8 mouse cellular contexts compared by ENCODE assay signal in genomic region chr7:97081242-97081958, GRCm38 (mm10). TPM values are rescaled to one million over a fixed set of nuclear protein-coding genes. Genes with fewer than 3 reads are reported as not detected.
A peak's percentile ranks its signal among the peaks of the same experiment; 100 is the strongest.
DNase-seq lines count a peak whose midpoint lies in the region; ATAC-seq and TF ChIP-seq lines count a peak whose summit lies in the region.

Gene Gab2 (plus strand): TSS chr7:97081586.

- H3K9ac ChIP-seq in embryonic facial prominence, embryonic 15.5 days: peak within 1 kb of the TSS; percentile 76
- H3K9ac ChIP-seq in liver, adult 2 months (ENCODE audit: low read depth, low read length): peak within 1 kb of the TSS; percentile 90

- H3K4me2 ChIP-seq in embryonic facial prominence, embryonic 15.5 days (replicated peaks): peak within 1 kb of the TSS; percentile 89

- ATAC-seq in embryonic facial prominence, embryonic 15.5 days (ENCODE audit: insufficient number of reproducible peaks, low FRiP score, low TSS enrichment, low read depth): peak; percentile 84
- peak; percentile 11; the same call in 1 of the 2 replicates for ATAC-seq in monocyte, adult 5-6 weeks (replicated peaks; ENCODE audit: insufficient number of reproducible peaks, low FRiP score, low TSS enrichment, poor library complexity, severe bottlenecking)

- no peaks in the 10 kb centered on the region; the same call in 1 of the 2 replicates for H3K4me1 ChIP-seq in bone marrow, adult 2 months (ENCODE audit: control insufficient read depth, insufficient read depth, low read length)
- H3K4me1 ChIP-seq in embryonic facial prominence, embryonic 15.5 days: peaks cover 18% of the 10 kb centered on the region
- peaks cover 10% of the 10 kb centered on the region; the same call in 1 of the 2 replicates for H3K4me1 ChIP-seq in liver, adult 2 months (ENCODE audit: control insufficient read depth, insufficient read depth, low read length)

- no peaks in the 10 kb centered on the region for H3K79me2 ChIP-seq in liver, adult 2 months (ENCODE audit: control insufficient read depth, insufficient read depth, low read length)

- peak; percentile 82 for DNase-seq in 416B (ENCODE audit: low read depth)
- peak; percentile 57 for DNase-seq in heart, adult 8-10 months (ENCODE audit: low spot score)
- peak; percentile 82 for DNase-seq in kidney, adult 9 months
- no peak for DNase-seq in liver, adult 2 months (ENCODE audit: extremely low read depth, low read depth, low spot score)
- peak; percentile 64 to 84 for DNase-seq in spleen, postnatal 4 days (ENCODE audit: low spot score in 2 of 2)

- 1% methylated on average over 79 of the region's 83 CpGs for WGBS in bone marrow, adult 2 months
- WGBS in embryonic facial prominence, embryonic 15.5 days: 0% methylated on average over 53 of the region's 83 CpGs
- WGBS in liver, adult 2 months: 2% methylated on average over 61 of the region's 83 CpGs

- peak; percentile 30; the same call in 1 of the 2 replicates for TF ChIP-seq POLR2A in bone marrow, adult 2 months (IDR thresholded peaks at IDR 0.05; ENCODE audit: borderline replicate concordance, control insufficient read depth, low read depth, low read length)
- no peak for TF ChIP-seq POLR2A in liver, adult 2 months (IDR thresholded peaks at IDR 0.05; ENCODE audit: extremely low read depth, insufficient read depth, low read length)

- H3K4me3 ChIP-seq in bone marrow, adult 2 months (replicated peaks; ENCODE audit: control insufficient read depth, low read depth, low read length): peak within 1 kb of the TSS; percentile 78
- peak within 1 kb of the TSS; percentile 86 for H3K4me3 ChIP-seq in embryonic facial prominence, embryonic 15.5 days (replicated peaks)
- H3K4me3 ChIP-seq in liver, adult 2 months (ENCODE audit: insufficient read depth, low read depth, low read length): peak within 1 kb of the TSS; percentile 70

- H3K27ac ChIP-seq in bone marrow, adult 2 months (ENCODE audit: control insufficient read depth, insufficient read depth, low read depth, low read length, poor library complexity): peak within 1 kb of the TSS; percentile 92
- H3K27ac ChIP-seq in embryonic facial prominence, embryonic 15.5 days (replicated peaks): peak within 1 kb of the TSS; percentile 84
- H3K27ac ChIP-seq in liver, adult 2 months (replicated peaks; ENCODE audit: insufficient read depth, low read depth, low read length): peak within 1 kb of the TSS; percentile 73

- no peaks in the 10 kb centered on the region for H3K27me3 ChIP-seq in embryonic facial prominence, embryonic 15.5 days
- H3K27me3 ChIP-seq in liver, adult 2 months (ENCODE audit: control insufficient read depth, insufficient read depth, low read length): no peaks in the 10 kb centered on the region; the same call in 1 of the 2 replicates

- no peaks in the 10 kb centered on the region for H3K36me3 ChIP-seq in embryonic facial prominence, embryonic 15.5 days
- no peaks in the 10 kb centered on the region for H3K36me3 ChIP-seq in liver, adult 2 months (ENCODE audit: control insufficient read depth, insufficient read depth, low read length)

- no peaks in the 10 kb centered on the region for H3K9me3 ChIP-seq in embryonic facial prominence, embryonic 15.5 days (replicated peaks)

- no peak for TF ChIP-seq CTCF in bone marrow, adult 2 months (IDR thresholded peaks at IDR 0.05; ENCODE audit: control insufficient read depth, insufficient read depth, low read length)
- no peak for TF ChIP-seq CTCF in liver, adult 2 months (IDR thresholded peaks at IDR 0.05; ENCODE audit: low read depth, low read length)

RNA-seq across cellular contexts. Expression of gene Gab2, which starts in this region (rescaled TPM):
- 4.4 and 9.2 TPM in 2 replicates for polyA plus RNA-seq in bone marrow, adult 2 months (2011; ENCODE audit: insufficient read depth, insufficient read length, low replicate concordance, missing spikeins)
- polyA plus RNA-seq in embryonic facial prominence, embryonic 15.5 days (2015; fragmentation: Nextera tagmentation; extraction: Ambion mirVana): 6.0 and 6.2 TPM in 2 replicates
- total RNA-seq in heart, adult 8-10 months (2022): 10 to 100 TPM; 14.2 to 17.6 (median 16.2) TPM
- total RNA-seq in liver, adult 2 months (2014; rRNA removed): 1.0 and 1.4 TPM in 2 replicates
- polyA plus RNA-seq in liver, adult 2 months (2012; rRNA removed): 0.97 and 1.0 TPM in 2 replicates
- total RNA-seq in monocyte, adult 5-6 weeks (2017): 41.6 to 52.5 TPM (median 41.9 TPM) in 3 replicates
